Mouse (Mus musculus) cortical plate, adult 2 months (tissue): Measurements from ENCODE around the gene Pik3r1. TPM values are rescaled to one million over a fixed set of nuclear protein-coding genes. Genes with fewer than 3 reads are reported as not detected.

Experiments used
- H3K27ac ChIP-seq: fragments of 200-500 bp; 2 replicates; pipeline ENCODE4 v1.5.1; 2012; ENCODE audit warnings: low read length, control low read depth, inconsistent platforms; ENCODE audit not compliant: insufficient read depth
- H3K4me1 ChIP-seq: fragments of 200-500 bp; 2 replicates; pipeline ENCODE4 v1.6.1; 2011; ENCODE audit warnings: low read length; ENCODE audit not compliant: control insufficient read depth, insufficient read depth
- H3K4me3 ChIP-seq: fragments of 200-500 bp; 2 replicates; pipeline ENCODE4 v1.5.1; 2011; ENCODE audit warnings: mild to moderate bottlenecking, low read length, control low read depth; ENCODE audit not compliant: insufficient read depth
- CTCF ChIP-seq: fragments of 200-500 bp; IDR thresholded peaks from 2 replicates; pipeline ENCODE4 v1.5.1; 2011; ENCODE audit warnings: mild to moderate bottlenecking, control low read depth, low read length; ENCODE audit not compliant: insufficient read depth; ENCODE audit errors: extremely low read depth
- POLR2A ChIP-seq: fragments of 200-500 bp; IDR thresholded peaks from 2 replicates; pipeline ENCODE4 v1.6.1; 2011; ENCODE audit warnings: mild to moderate bottlenecking, low read length, control low read depth; ENCODE audit not compliant: insufficient read depth; ENCODE audit errors: extremely low read depth
- polyA plus RNA-seq: library from polyadenylated mRNA; depleted of rRNA; stranded (reverse); fragments of >200 nt; gene quantifications from 2 replicates; pipeline ENCODE4 v1.2.3, GENCODE M21; 2012

The Pik3r1 gene
- polyA plus RNA-seq, 1 experiment, result 53.4 TPM

- H3K4me3 ChIP-seq, result peak overlapping the region; percentile 54
- peak overlapping the region; percentile 23; the same call in 1 of the 2 replicates for H3K27ac ChIP-seq
- TF ChIP-seq CTCF (no peak), POLR2A (no peak)
- H3K4me1 ChIP-seq, result peaks cover 4% of the 10 kb centered on the region; the same call in 1 of the 2 replicates
Measured at GRCm38 (mm10) chr13:101800833-101801371, 32.9 kb upstream of the Pik3r1 start.

GRCm38 (mm10) chr13:101800021-101800596 lies 32.1 kb upstream of the Pik3r1 start:
- no peak for TF ChIP-seq POLR2A
- TF ChIP-seq CTCF, result no peak
- Histone ChIP-seq H3K27ac (no peak overlapping the region), H3K4me3 (no peak overlapping the region), H3K4me1 (peaks cover 4% of the 10 kb centered on the region; the same call in 1 of the 2 replicates)

GRCm38 (mm10) chr13:101799318-101799717 lies 31.3 kb upstream of the Pik3r1 start:
- H3K27ac ChIP-seq, result no peak overlapping the region
- H3K4me1 ChIP-seq, result peaks cover 4% of the 10 kb centered on the region; the same call in 1 of the 2 replicates
- no peak overlapping the region for H3K4me3 ChIP-seq
- TF ChIP-seq POLR2A, result no peak
- no peak for TF ChIP-seq CTCF

GRCm38 (mm10) chr13:101798522-101798921 lies 30.5 kb upstream of the Pik3r1 start:
- Histone ChIP-seq H3K4me3 (no peak overlapping the region), H3K4me1 (peaks cover 4% of the 10 kb centered on the region; the same call in 1 of the 2 replicates), H3K27ac (no peak overlapping the region)
- TF ChIP-seq POLR2A (no peak), CTCF (no peak)

GRCm38 (mm10) chr13:101796983-101797382 lies 29.0 kb upstream of the Pik3r1 start:
- no peak overlapping the region for H3K27ac ChIP-seq
- H3K4me1 ChIP-seq, result peaks cover 3% of the 10 kb centered on the region; the same call in 1 of the 2 replicates
- no peak for TF ChIP-seq CTCF
- TF ChIP-seq POLR2A, result no peak
- H3K4me3 ChIP-seq, result no peak overlapping the region

GRCm38 (mm10) chr13:101785705-101786104 lies 17.7 kb upstream of the Pik3r1 start:
- TF ChIP-seq POLR2A (no peak), CTCF (no peak)
- Histone ChIP-seq H3K4me1 (no peaks in the 10 kb centered on the region), H3K27ac (no peak overlapping the region), H3K4me3 (no peak overlapping the region)

GRCm38 (mm10) chr13:101784651-101785289 lies 16.8 kb upstream of the Pik3r1 start:
- Histone ChIP-seq H3K4me3 (no peak overlapping the region), H3K4me1 (no peaks in the 10 kb centered on the region), H3K27ac (no peak overlapping the region)
- TF ChIP-seq CTCF (no peak), POLR2A (no peak)

GRCm38 (mm10) chr13:101779011-101779410 lies 11.0 kb upstream of the Pik3r1 start:
- H3K4me1 ChIP-seq, result no peaks in the 10 kb centered on the region
- H3K27ac ChIP-seq, result no peak overlapping the region
- TF ChIP-seq CTCF (no peak), POLR2A (no peak)
- no peak overlapping the region for H3K4me3 ChIP-seq

GRCm38 (mm10) chr13:101777851-101778250 lies 9.8 kb upstream of the Pik3r1 start:
- H3K4me1 ChIP-seq, result no peaks in the 10 kb centered on the region
- no peak overlapping the region for H3K27ac ChIP-seq

GRCm38 (mm10) chr13:101771071-101771470 lies 3.1 kb upstream of the Pik3r1 start:
- Histone ChIP-seq H3K27ac (no peak overlapping the region), H3K4me3 (no peak overlapping the region), H3K4me1 (no peaks in the 10 kb centered on the region; the same call in 1 of the 2 replicates)
- TF ChIP-seq POLR2A (no peak), CTCF (no peak)

More at GRCm38 (mm10) chr13:101777851-101778250, 9.8 kb upstream of the Pik3r1 start:
- no peak overlapping the region for H3K4me3 ChIP-seq
- TF ChIP-seq CTCF (no peak), POLR2A (no peak)
